Mouse (Mus musculus) G1E (cell line): ENCODE measurements around the gene Sept10.

Experiments used
- CTCF ChIP-seq: IDR thresholded peaks from 2 replicates; pipeline ENCODE4 v1.5.1; 2012; ENCODE audit warnings: low read depth, low read length, inconsistent platforms, mixed read lengths
- TAL1 ChIP-seq: conservative IDR thresholded peaks from 2 replicates; pipeline ENCODE4 v1.6.1; 2012; ENCODE audit warnings: low read depth, low read length, inconsistent platforms, mixed read lengths

DNA sequence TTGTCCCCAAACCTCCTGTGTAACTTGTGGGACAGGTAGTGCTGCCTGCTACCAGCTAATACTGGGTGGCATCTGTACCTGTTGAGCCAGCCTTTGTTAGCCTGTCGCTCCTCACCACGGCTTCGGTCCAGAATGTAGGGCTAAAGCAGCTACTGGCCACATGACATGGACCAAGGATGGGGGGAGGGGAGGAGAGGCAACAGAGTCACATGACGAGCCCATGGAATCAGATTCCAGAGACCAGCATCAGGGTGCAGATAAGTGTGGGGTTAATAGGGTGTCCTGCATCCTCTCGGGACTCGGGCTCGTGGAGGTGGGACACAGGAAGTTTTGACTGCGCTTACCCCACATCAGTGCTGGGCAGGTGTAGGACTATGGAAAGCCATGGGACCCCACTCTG is 115.8 kb downstream of the Sept10 start:
- TF ChIP-seq CTCF (no peak), TAL1 (no peak)
